Mouse (Mus musculus): ENCODE results near the gene Sema6d.

The Sema6d gene

DNA sequence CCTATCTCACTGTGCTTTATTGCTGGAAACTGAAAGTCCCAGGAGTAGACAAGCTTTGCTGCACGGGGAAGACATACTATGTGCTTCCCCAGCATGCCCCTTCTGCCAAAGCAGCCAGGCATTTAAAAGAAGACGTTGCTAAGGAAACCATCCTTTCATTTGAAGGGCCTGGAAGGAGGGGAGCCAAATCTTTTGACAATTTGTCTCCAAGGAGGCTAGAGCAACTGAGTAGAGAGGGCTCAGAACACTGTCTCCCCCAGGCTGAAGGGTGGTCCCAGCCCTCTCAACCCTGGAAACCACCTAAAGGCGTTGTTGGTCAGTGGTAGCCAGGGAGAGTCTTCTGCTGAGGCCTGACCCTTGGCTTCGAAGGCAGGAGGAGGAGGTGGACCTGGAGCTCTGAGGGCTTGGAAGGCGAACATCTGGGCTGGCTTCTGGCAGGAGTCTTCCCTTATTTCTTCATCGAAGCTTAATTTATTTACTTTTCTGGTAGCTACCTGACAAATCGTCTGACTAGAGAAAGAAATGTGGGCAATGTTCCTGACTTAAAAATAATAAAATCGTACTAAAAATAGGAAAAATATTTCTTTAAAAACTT is 545.6 kb downstream of the Sema6d start:
- in situ Hi-C loops (cut with MboI; ENCODE audit: unreplicated experiment in 2 of 2), result no loop called here

DNA sequence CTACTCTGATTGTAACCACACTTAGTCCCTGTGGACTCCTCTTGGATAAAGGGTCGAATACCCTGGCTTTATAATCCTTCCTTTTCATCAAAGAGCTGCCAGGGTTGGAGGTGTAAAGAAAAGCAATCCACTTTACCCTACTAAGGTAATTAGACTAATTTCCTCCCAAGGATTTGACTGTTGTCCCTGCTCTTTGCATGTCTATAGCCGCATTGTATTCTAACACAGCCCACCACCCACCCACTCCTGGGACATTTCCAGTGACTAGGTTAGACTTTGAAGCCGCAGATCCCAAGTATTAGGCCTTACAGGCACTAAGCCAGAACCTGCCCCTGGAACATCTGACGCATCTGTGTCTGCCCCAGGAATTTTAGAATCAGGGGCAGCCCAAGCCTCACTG is 547.3 kb downstream of the Sema6d start:
- in situ Hi-C loops (cut with MboI; ENCODE audit: unreplicated experiment in 2 of 2), result no loop called here

DNA sequence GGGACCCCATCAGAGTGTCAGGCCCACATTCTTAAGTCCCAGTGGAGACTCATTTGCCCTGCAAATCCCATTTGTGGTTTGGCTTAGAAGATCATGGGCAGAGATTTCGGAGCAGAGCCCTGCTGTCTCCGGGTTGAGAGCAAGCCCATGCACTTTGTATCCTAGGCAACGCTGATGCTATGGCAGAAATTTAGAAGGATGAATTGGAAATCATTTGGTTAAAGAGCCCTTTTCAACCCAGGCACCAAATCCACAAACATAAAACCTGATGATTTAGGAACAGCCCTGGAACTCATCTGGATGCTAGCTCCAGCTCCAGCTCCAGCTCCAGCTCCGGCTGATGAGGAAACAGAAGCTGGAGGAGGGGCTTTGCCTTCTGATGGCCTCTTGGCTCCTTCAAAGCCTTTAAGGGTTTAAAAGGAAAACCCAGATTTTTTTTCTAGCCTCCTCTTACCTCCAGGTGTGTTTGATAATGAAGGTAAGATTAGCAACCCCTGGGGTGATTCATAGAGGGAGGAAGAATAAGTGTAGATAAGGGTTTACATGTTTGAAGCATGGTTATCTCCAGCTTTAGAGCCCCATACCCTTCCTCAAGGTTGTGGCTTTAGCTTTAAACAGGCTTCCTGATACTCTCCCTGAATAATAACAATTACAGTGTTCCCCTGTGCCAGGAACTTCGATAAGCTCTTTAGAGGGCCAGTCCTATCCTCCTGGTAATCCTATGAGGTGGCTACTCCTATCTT is 549.6 kb downstream of the Sema6d start:
- in situ Hi-C loops (cut with MboI; ENCODE audit: unreplicated experiment in 2 of 2), result no loop called here

DNA sequence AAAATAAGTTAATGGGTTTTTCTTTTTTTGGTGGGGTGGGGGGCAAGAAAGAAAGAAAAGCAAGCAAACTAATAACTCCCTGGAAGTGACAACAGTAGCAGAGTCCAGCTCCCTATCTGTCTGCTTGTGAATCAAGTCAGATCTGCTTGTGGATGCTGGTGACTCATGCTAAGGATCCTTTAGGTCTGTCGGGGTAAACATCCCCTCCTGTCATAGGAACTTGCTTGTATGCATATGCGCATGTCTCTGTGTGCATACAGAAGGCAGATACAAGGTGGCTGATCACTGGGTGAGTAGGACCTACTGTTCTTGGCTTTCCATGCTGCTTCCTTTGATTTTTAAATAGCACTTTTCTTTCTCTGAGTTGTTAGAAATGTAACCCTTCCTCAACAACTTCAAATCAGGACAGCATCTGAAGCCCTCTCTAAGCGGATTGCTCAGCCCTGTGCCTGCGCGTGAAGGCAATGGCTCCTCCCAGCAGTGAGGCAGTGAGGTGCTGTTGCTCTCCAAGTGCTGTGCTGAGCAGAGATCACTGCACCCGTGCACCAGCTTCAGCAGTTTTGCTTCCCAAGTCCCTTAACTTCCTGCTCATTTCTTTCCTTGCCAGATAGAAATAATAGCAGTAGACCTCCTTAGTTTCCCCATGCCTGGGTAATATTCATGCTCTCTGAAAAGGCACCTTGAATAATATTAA is 550.9 kb downstream of the Sema6d start:
- in situ Hi-C loops (cut with MboI; ENCODE audit: unreplicated experiment in 2 of 2), result no loop called here

DNA sequence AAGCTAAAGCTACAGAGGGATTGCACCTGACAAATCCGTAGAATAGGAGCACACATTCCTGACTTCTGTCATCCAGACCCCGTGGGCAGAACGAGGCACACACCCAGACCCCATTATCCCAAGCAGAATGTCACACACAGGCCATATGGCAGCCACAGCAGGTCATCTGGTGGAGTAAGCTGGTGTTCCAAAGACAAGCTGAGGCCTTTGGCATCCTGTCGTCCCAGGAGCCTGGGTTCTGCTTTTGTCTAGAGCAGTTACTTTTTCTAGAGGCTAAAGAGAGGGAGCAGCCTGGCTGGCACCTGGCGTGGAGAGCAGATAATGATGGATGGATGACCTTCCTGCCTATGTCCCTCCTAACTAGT is 551.4 kb downstream of the Sema6d start:
- in situ Hi-C loops (cut with MboI; ENCODE audit: unreplicated experiment in 2 of 2), result no loop called here

DNA sequence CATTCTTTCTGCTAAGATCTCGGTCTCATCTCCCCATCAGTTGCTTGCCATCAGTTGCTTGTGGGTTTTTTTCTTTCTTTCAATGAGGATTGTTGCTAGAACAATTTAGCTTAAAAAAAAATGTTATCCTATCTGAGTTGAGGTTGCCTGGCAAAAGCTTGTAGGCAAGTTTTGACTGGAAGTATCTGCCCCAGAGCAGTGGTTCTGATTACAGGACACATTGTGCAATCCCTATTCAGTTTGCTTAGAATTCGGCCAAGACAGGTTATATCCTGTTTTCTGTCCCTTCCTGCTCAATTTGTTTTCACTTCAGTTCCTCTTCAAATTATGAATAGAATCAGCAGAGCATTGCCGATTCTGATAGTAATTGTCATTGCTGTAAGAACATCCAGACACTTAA is 552.4 kb downstream of the Sema6d start:
- in situ Hi-C loops (cut with MboI; ENCODE audit: unreplicated experiment in 2 of 2), result no loop called here

DNA sequence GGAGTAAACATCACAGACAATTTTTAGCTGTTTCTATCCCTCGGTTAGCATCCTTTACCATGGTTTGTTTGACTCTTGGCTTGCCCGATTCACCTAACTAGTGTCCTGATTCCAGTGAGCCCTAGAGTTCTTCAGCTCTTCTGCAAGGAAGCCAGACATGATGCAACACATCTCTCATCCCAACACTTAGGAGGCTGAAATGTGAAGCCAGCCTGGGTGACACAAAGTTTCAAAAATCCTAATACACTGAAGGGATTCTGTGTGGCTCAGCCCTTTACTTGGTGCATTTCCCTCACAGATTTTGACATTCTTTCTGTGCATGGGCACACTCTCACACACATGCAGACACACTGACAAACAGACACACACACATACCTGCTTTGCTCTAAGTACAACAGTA is 560.8 kb downstream of the Sema6d start:
- in situ Hi-C loops (cut with MboI; ENCODE audit: unreplicated experiment in 2 of 2), result no loop called here

DNA sequence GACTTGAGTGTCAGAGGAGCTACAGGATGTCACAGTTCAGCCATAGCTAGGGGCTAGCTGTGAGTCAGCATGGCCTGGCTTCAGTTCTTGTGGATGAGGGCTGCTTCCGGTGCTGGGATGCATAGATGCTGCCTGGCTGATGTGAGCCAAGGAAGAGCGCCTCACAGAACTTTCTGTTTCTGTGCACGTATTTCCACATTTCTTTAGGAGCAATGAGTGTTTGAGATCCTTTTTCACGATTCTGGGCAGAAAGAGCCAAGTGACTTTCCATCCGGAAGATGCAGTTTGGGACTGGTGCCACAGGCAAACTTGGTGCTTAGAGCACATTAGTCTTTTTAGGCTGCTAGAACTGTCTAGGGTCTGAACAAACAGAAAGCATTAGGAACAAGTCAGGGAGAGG is 561.4 kb downstream of the Sema6d start:
- in situ Hi-C loops (cut with MboI; ENCODE audit: unreplicated experiment in 2 of 2), result no loop called here

DNA sequence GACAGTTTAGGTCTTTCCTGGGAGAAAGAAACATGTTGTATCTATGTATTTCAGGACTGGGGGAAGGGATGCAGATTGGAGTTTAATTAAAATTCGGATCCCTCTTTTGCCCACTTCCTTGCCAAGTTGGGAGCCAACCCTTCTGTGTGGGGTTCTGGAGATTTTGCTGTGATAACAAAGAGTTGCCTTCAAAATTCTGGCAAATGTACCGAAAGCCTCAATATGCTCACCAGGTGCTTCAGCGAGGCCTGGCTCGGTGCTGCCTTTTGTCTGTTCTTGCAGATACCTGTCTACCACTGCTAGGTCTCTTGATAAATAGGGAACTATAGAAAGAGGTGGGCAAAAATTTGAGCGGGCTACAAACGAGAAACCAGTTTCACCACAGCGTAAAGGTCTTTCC is 563.4 kb downstream of the Sema6d start:
- in situ Hi-C loops (cut with MboI; ENCODE audit: unreplicated experiment in 2 of 2), result no loop called here

DNA sequence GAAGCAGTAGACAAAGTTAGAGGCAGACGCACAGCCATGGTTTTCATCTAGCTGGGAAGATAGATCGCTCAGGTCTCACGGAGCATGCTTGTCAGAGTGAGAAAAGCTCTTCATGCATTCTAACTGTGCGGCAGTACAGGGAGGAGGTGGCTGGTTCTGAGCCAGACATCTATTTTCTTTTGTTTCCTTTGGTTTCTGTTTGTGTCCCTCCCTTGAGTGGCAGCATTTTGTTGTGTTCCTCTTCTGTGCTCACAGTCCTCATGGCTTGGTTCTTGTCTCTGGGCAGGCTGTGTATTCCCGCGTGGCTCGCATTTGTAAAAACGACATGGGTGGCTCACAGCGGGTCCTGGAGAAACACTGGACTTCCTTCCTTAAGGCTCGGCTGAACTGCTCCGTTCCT is 567.6 kb downstream of the Sema6d start:
- in situ Hi-C loops (cut with MboI; ENCODE audit: unreplicated experiment in 2 of 2), result no loop called here

DNA sequence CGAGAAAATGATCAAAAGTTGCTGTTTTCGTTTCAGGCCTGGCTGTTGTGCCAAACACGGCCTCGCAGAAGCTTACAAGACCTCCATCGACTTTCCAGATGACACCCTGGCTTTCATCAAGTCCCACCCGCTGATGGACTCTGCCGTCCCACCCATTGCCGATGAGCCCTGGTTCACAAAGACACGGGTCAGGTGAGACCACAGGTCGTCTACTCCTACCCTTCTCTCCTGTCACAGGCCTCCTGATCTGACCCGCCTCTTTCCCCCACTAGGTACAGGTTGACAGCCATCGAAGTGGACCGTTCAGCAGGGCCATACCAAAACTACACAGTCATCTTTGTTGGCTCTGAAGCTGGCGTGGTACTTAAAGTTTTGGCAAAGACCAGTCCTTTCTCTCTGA is 568.6 kb downstream of the Sema6d start:
- in situ Hi-C loops (cut with MboI; ENCODE audit: unreplicated experiment in 2 of 2), result no loop called here

DNA sequence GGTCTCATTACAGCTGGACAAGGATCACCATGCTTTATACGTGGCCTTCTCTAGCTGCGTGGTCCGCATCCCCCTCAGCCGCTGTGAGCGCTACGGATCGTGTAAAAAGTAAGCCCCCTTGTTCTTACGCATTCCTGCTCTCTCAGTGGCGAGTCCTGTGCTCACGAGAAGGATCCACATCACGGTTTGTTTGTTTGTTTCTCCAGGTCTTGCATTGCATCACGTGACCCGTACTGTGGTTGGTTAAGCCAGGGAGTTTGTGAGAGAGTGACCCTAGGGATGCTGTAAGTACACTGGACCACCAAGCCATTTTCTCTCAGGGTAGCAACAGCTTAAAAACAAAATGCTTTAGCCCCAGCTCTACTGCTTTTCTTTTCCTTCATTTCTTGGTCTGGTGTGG is 569.8 kb downstream of the Sema6d start:
- in situ Hi-C loops (cut with MboI; ENCODE audit: unreplicated experiment in 2 of 2), result no loop called here

DNA sequence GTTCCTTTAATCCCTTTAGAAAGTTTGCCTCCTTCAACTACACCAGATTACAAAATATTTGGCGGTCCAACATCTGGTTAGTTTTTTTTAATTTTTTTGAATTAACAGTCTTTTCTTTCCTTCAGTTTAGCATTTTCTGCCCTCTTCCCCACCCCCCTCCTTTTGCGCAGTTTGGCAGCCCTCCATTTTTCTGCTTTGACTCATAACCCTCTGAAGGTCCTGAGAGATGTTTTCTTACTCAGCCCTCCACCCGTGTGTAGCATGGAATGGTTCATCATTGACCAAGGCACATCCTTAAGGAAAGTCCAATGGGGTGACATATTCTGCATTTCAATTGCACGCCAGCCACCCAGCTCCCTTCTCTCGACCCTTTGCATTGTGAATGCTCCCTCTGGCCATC is 570.9 kb downstream of the Sema6d start:
- in situ Hi-C loops (cut with MboI; ENCODE audit: unreplicated experiment in 2 of 2), result no loop called here

DNA sequence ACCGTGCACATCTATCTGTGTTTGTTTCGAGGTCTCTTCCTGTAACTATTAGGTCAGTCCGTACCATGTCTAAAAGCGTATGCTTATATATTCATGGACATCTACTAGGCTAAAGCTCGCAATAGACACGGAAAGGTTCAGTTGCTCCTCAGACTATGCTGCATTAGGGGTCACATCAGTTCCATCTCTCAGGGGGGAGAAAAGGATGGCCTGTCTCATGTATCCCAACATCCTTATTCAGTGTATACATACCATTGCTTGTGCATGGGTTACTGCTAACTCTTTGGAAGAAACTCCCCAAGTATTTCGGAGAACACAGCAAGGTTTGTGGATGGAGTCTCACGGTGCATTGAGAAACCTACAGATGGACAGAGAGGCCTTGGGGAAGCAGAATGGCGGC is 571.5 kb downstream of the Sema6d start:
- in situ Hi-C loops (cut with MboI; ENCODE audit: unreplicated experiment in 2 of 2), result no loop called here

DNA sequence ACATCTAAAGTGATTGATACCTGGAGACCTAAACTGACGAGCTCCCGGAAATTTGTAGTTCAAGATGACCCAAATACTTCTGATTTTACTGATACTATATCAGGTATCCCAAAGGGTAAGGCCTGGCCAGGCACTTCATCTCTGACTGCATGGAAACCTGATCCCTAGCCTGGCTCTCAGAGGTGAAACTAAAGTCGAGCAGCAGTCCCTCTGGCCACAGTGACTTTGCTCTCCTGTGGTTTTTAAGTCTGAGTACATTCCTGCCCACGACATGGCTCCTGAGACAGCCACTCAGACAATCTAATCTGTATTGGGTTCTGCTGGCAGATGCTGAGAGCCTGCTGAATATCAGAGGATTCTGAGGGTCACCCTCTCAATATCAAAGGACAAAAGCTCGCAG is 572.5 kb downstream of the Sema6d start:
- in situ Hi-C loops (cut with MboI; ENCODE audit: unreplicated experiment in 2 of 2), result no loop called here

DNA sequence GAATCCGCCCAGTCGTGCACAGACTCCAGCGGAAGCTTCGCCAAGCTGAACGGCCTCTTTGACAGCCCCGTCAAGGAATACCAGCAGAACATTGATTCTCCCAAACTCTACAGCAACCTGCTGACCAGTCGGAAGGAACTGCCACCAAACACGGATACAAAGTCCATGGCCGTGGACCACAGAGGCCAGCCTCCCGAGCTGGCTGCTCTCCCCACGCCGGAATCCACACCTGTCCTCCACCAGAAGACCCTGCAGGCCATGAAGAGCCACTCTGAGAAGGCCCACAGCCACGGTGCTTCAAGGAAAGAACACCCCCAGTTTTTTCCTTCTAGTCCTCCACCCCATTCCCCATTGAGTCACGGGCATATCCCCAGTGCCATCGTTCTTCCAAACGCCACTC is 574.4 kb downstream of the Sema6d start:
- in situ Hi-C loops (cut with MboI; ENCODE audit: unreplicated experiment in 2 of 2), result no loop called here

DNA sequence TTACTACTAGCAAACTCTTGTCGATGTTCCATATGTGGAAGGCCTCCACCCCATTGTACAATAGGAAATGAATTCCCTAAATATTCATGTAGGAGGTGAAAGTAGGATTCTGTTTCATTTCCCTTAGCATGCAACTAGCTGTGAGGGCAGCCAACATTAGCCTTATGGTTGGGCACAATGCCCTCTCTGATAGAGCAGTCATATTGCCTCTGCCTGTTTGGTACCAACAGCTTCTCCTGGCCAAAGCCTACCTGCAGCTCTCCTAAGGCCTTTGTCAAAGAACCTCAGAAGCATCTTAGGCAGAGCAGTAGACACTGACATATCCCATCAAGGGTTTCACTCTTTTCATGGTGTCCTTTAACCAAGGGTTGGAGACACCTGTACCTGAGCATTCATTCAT is 578.7 kb downstream of the Sema6d start:
- in situ Hi-C loops (cut with MboI; ENCODE audit: unreplicated experiment in 2 of 2), result no loop called here

DNA sequence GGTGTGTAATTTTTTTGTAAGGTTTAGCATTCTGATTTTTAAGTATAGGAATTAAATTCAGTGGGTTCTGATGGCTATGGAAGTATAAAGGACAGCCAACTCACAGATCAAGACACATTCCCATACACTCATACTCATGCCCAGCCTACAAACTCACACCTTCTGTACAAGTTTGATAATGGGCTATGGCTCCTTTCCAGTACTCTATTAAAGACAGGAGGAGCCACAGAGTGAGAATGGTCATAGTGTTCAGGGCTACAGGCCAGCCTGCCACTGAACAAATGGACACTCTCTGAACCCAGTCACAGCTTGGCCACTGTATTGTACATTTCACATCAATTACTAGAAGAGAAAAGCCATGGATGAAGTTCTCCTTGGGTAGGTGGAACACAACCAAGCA is 583.3 kb downstream of the Sema6d start:
- in situ Hi-C loops (cut with MboI; ENCODE audit: unreplicated experiment in 2 of 2), result no loop called here

DNA sequence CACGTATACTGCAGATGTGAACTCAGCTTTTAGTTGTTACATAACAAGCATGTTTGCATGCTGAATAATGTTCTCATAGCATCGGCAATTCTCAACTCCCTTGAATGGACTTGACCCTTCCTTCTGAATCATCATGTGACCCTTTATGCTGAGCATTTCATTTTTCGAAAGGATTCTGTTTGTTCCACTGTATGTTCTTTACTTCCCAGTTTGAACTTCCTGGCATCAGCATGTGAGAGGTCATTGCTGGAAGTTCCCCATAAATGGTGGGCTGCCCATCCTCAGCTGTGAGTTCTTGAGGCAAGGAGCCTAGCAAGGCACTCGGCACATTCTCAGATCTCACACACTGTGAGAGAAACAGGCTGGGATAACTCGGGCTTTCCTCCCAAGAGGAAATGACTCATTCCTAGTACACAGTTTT is 594.7 kb downstream of the Sema6d start:
- in situ Hi-C loops (cut with MboI; ENCODE audit: unreplicated experiment in 2 of 2), result no loop called here

DNA sequence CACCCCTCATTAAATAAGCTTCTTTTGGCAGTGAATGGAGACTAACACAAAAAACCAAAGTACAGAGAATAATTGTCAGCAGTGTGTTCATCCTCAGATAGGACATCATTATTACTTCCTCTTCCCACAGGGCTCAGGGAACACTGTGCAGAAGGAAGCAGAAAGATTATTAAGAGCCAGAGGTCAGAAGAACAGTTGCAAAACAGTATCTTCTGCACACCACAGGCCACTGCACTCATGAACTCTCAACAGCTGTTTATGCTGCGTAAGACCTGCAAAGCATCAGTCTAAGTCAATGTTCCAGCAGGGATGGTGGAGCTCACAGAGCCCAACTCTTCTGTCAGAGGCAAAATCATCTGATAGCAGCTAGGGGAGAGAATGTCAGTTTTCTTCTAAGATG is 600.6 kb downstream of the Sema6d start:
- in situ Hi-C loops (cut with MboI; ENCODE audit: unreplicated experiment in 2 of 2), result no loop called here

DNA sequence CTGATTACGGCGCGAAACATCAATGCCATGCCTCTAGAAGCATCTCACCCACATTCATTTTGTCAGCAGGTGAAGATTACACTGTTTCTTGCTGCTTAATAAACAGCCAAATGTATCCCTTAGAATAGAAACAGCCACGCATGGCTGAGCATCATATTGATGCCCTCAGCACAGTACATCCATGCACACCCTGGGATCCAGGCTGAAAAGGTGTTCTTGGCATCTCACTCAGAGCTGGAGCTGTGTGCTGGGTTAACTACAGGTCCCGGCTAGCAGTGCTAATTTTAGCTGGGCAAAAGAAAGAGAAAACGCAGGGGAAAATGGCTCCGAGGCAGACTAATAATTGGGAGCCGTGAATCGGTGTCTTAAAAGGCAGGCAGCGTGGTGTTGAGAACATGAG is 612.9 kb downstream of the Sema6d start:
- in situ Hi-C loops (cut with MboI; ENCODE audit: unreplicated experiment in 2 of 2), result no loop called here

DNA sequence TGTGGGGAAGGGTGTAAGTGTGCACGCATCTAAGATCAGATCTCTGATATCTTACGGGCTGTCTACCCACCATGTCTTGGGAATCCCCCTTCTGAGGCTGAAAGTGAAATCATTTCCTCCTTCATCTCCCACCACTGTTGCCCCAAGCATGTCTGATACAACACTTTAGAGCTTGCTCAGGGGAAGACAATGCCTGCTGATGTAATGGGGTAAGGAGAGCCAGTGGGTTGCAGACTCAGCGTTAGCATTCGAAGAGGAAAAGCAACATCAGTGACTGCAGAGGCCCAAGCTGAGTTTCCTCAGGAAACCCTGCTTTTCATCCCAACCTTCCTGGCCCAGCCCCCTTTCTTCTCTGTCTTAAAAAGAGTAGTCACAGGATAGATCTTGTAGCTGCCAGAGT is 615.2 kb downstream of the Sema6d start:
- in situ Hi-C loops (cut with MboI; ENCODE audit: unreplicated experiment in 2 of 2), result no loop called here

Data from v-Abl transformed pro-B cells (cell line).